Mouse (Mus musculus): ENCODE results near the gene Hist1h2aa. TPM values are rescaled to one million over a fixed set of nuclear protein-coding genes. Genes with fewer than 3 reads are reported as not detected.
A peak's percentile ranks its signal among the peaks of the same experiment; 100 is the strongest.

Hist1h2aa gene
- not detected for total RNA-seq (2022)

- no peak for DNase-seq (ENCODE audit: low spot score in 2 of 2)
Observed at GRCm38 (mm10) chr13:23934211-23934520, at the start of gene Hist1h2aa. TSS of gene Hist1h2aa (plus strand) at chr13:23934462.

DNA sequence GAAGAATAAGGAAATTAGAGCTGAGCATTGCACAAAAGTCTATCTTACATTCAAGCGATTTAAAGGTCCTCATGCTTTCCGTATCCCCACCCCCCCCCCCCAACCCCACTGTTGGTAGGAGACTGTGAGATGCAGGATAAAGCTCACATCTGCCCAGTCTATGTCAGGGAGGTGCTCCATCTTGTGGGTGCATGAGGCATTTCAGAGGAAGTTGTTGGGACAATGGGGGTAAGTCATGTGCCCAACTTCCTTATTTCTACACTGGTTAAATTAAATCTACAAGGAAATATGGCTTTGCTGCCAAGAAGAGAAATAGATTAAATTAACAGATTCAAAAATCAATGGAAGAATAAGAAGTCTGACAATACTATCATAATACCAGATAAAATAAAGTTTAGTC, 48.7 kb upstream of the Hist1h2aa start:
- no peak for DNase-seq (ENCODE audit: low spot score in 2 of 2)

GRCm38 (mm10) chr13:23887026-23887725, 47.1 kb upstream of the Hist1h2aa start:
- DNase-seq (ENCODE audit: low spot score in 2 of 2), result no peak

DNA sequence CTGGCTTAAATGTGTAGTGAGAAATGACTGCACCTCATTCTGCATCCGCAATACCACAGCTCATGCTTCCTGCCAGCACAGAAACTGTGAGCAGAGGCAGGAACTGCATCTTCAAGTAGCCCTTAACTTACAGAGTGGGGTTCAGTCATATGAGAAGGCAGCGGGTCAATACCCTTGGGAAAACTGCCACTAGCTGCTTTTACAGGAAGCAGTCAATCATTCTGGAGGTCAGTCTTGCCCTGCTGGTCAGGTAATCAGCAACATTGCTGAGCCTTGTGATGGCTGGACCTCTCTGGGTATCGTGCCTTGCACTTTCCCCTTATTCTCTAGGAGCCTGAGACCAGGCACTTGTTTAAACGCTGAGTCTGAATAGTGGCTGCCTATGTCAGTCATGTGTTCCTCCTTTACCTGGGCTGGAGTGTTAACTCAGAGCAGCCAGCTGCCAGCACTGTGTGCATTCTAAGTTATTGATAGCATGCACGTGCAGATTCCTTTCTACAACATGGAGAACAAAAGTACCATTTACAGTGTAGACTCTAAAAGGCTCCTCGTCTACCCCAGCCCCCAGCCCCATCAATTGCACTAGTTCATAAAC, 45.2 kb upstream of the Hist1h2aa start:
- DNase-seq (ENCODE audit: low spot score in 2 of 2), result no peak

GRCm38 (mm10) chr13:23892592-23893268, 41.5 kb upstream of the Hist1h2aa start:
- no peak for DNase-seq (ENCODE audit: low spot score in 2 of 2)

DNA sequence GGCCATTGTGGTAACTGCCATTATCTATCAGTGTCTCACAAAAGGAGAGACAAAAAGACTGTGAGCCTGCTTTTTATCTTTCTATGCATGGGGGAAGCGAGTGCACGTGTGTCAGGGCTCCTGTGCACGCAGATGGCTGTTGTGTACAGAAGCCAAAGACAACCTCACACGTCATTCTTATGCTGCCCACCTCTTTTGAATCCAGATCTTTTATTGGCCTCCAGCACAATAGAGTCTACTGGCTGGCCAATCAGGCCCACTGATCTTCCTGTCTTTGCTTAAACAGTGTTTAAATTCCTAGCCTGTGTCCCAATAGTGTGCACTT, 41.0 kb upstream of the Hist1h2aa start:
- DNase-seq (ENCODE audit: low spot score in 2 of 2), result no peak

GRCm38 (mm10) chr13:23898242-23898641, 36.0 kb upstream of the Hist1h2aa start:
- DNase-seq (ENCODE audit: low spot score in 2 of 2), result no peak

DNA sequence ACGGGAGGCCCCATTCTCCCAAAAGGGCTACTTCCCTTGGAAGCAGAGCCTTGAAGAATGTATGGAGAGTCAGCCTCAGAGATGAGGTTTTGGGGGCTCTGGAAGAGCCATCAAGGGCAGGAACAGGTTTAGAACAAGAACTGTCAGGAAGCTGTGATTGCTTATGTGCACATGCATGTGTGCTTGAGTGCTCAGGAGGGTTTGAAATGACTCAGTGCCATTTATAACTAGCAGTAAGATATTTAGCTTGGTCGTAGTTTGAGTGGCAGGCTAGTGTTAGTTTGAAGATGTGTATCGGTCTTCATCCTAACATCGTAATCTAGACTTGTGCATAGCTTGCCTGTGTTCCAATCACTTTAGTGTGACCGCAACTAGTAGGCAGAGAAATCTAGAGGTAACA, 27.4 kb upstream of the Hist1h2aa start:
- DNase-seq (ENCODE audit: low spot score in 2 of 2), result no peak

DNA sequence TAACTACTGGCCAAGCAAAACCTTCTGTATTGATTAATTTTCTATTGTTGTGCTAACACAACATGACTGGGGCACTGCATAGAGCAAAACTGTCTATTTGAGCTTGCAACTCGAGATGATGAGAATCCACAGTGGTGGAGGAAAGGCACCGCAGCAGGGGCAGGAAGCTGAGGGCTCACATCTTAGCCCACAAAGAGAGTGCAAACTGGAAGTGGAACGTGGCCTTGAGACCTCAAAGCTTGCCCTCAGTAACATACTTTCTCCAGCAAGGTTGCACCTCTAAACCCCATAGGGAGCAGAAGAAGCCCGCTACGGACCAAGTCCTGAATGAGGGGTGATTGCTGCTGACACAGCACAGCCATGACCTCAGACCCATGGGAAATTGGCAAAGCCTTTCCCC, 24.1 kb upstream of the Hist1h2aa start:
- DNase-seq (ENCODE audit: low spot score in 2 of 2), result no peak

GRCm38 (mm10) chr13:23911335-23911734, 22.9 kb upstream of the Hist1h2aa start:
- DNase-seq (ENCODE audit: low spot score in 2 of 2), result no peak

GRCm38 (mm10) chr13:23913791-23914306, 20.4 kb upstream of the Hist1h2aa start:
- no peak for DNase-seq (ENCODE audit: low spot score in 2 of 2)

GRCm38 (mm10) chr13:23914376-23915167, 19.7 kb upstream of the Hist1h2aa start, which contains the start of gene Slc17a4:
TSS of gene Slc17a4 (minus strand) at chr13:23915009.
- DNase-seq (ENCODE audit: low spot score in 2 of 2), result no peak

DNA sequence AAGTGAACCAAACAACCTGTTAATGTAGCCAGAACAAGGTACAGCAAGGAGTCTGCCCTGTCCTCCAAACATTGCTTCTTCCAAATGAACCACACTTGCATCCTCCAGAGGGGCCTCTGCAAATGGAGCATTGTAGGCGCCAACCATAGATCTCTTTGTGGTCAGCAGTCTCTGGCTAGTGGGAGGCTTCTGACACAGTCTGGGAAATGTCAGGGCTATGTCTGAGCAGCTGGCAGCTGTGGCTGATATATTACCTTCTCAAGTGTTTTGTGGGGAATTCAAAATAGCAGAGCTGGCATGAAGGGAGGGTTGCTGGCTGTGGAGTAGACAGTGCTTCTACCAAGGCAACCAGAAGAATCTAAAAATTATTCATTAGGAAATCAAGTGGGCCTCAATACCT, 18.1 kb upstream of the Hist1h2aa start:
- peak in 1 of 2 experiments; percentile 27 for DNase-seq (ENCODE audit: low spot score in 2 of 2)

DNA sequence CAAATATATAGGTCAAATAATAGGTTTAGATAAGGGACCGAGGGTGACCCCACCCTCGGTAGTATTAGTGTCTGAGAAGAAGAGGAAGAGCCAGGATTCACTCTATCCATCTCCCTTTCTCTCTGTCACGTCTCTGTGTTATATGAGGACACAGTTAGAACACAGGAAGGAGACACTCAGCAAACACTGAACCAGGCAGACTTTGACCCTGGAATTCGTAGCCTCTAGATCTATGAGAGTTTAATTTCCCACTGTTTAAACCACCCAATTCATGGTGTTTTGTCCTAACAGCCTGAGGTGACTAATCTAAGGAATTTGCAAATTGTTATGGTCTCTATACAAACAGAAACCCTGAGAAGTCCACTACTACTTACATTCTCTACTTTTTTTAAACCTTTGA, 16.6 kb upstream of the Hist1h2aa start:
- no peak for DNase-seq (ENCODE audit: low spot score in 2 of 2)

DNA sequence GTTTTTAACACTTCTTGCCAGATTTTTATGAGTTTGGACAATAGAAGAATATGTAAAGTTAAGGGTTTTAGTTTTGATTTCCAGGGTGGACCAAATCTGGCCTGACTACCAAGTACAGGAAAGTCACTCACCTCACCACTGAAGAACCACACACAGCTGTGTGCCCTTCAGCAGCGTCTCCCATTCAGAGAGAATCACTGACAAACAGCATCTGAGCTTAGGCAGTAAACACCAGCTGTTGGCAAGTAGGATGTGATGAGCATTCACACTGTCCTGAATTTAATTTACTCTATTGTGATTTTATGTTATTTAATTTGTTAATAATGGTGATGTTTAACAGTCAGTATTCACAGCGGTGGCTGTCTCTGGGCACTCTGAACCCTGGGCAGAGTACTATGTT, 8.5 kb upstream of the Hist1h2aa start:
- no peak for DNase-seq (ENCODE audit: low spot score in 2 of 2)

DNA sequence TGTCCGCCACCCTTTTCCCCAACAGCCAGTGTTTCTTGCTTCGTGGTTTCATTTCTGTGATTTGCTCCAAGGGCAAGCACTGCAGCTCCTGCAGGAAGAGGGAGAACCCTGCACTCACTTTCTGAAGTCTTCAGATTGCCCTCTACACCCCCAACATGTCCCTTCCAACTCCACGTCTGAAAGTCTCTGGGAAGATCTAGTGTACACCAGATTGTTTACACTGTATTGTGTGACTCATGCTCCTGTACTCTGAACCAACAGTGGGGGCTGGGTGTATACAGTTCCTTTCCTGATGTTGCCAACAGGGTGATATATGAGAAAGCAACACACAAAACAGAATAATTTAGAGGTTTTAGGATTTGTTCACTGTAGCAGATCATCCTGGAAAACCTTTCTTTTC, 5.6 kb upstream of the Hist1h2aa start:
- DNase-seq (ENCODE audit: low spot score in 2 of 2), result no peak

DNA sequence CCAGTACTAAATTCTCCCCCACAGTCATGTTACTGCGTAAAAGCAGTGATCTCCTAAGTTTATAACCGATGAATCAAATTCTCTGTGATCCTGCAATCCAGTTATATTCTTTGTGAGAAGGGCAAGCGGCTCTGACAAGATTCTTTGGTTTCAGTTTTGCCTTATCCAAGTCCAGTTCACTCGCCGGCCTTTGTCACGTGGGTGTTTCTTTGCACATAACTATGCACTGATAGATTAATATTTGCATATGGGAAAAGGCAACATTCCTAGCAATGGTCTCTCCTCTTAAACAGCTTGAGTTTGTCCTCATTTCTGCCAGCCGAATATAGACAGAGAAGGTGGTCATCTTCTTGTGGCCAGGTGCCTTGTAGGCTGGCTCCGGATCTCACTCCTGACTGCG, 3.8 kb upstream of the Hist1h2aa start:
- no peak for DNase-seq (ENCODE audit: low spot score in 2 of 2)

DNA sequence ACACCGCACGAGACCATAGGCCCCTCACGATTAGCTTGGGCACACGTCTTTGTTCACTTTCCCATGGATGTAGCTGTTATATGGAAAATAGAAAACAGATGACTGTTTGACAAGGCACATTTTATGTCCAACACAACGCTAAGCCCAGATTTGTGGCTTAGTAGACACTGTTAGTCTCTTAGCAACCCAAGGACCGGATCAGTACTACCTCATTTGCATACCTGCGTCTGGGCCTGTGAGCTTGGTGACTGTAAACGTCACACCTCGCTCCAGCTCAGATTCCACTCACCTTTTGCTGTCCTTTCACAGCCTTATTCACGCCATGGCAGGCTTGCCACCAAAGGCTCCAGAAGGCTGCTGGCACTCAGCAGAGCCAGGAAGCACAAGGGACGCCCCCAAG, 3.4 kb upstream of the Hist1h2aa start:
- no peak for DNase-seq (ENCODE audit: low spot score in 2 of 2)

DNA sequence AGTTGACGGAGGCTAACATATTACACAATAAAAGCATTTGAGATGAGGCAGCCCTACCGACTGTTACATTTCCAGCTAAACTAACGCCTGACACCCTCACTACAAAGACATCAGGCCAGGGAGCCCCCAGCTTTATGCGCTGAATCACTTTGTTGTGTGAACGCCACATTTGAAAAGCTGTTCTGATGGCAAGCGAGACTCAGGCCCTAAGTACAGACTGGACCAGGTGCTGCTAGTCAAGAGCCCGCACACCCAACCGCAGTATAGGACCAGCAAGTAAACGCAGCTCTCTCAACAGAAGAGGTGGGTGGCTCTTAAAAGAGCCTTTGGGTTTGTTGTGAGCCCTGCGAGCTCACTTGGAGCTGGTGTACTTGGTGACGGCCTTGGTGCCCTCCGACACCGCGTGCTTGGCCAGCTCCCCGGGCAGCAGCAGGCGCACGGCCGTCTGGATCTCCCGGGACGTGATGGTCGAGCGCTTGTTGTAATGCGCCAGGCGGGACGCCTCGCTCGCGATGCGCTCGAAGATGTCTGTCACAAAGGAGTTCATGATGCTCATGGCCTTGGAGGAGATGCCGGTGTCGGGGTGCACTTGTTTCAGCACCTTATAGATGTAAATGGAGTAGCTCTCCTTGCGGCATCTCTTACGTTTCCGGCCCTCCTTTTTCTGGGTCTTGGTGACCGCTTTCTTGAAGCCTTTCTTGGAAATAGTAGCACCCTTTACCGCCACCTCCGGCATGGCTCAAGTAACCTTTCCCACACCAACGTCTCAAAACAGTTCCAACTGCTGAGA, 646 bp upstream of the Hist1h2aa start, which contains the start of gene Hist1h2ba:
Gene Hist1h2ba, minus strand, starts transcription at position 736 of the 790 bp plus-strand sequence.
- no peak for DNase-seq (ENCODE audit: low spot score in 2 of 2)

DNA sequence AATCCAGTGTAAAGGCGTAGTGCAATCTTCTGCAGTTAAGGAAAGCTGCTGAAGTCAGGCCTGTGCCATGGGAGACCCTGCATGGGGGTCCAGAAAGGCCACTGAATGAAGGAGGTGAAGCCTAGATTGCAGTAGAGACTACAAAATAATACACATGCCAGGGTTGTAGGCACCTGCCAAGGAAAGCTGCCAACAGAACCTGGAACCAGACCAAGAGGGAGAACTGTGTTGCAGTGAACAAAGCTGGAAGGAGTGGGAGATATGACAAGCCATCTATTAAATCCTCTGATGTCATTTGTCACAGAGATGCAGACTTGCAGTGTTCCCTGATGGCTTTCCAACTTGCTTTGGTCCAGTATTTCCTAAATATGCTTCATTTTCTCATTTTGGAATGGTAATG, 4.4 kb downstream of the Hist1h2aa start:
- DNase-seq (ENCODE audit: low spot score in 2 of 2), result no peak

DNA sequence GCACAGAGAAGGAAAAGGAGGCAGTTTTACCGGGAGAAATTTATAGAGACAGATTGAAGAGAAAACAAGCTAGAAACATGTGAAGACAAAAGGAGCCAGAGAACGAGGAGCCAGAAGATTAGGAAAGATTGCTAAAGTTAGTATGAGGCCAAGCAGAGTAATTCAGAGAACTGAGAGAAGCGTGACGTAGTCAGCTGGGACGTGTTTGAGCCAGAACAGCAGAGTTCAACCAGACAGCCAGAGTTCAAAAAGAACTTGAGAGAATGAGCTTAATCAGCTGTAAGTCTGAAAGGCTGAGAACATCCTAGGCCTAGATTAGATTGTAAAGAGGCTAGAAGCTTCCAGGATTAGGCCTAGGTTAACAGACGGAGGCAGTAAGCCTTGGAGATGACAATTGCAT, 6.0 kb downstream of the Hist1h2aa start:
- no peak for DNase-seq (ENCODE audit: low spot score in 2 of 2)
